9 mouse cellular contexts compared by ENCODE assay signal in the genomic region with DNA sequence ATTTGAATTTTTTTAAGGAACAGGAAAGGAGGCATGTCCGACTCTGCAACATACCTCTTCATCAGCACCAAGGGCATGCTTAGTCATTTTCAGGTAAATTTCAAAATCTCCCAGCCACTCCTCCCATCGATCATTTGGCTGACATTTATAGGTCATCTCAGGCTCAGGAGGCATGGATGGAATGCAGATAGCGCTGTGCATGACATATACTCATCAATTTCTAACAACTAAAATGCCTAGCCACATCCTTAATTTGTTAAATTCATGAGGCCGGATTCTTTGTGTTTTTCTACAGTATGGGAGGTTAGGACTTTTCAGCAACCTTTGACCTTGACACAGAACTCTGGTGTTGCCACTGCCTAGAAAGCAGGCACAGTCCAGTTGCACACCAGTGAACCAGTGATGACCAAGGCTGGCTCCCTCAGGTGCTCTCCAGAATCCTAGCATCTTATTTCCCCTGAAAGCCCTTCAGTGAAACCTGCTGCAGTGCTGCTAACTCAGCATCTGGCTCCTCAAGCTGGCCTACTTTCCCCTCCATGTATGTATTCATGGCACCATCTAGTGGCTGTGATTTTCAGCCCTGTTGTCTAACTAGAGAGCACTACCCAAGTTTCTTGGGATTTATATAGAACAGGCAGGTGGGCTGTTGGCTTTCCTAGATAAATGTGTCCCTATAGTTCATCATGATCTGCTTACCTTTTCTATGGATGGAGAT. TPM values are rescaled to one million over a fixed set of nuclear protein-coding genes. Genes with fewer than 3 reads are reported as not detected.
DNase-seq lines count a peak whose midpoint lies in the region; ATAC-seq and TF ChIP-seq lines count a peak whose summit lies in the region.
"Had no signal": no experiment of that assay in that cellular context is flagged by ENCODE, and none has a peak within 500 bp of the region (broad histone marks: within the 10 kb centered on the region; RNA-seq: fewer than 3 reads in every experiment).

No protein-coding gene starts in this region.

- no peak overlapping the region for H3K4me2 ChIP-seq in lung, postnatal 0 days (replicated peaks; ENCODE audit: low read depth, low read length)
- no peak overlapping the region for H3K4me2 ChIP-seq in forebrain, embryonic 16.5 days (ENCODE audit: low read length)
- no peak overlapping the region for H3K4me2 ChIP-seq in stomach, postnatal 0 days (replicated peaks; ENCODE audit: low read depth)
- H3K4me2 ChIP-seq: stomach, embryonic 15.5 days had no signal

- no peak overlapping the region for H3K4me3 ChIP-seq in lung, postnatal 0 days (ENCODE audit: low read depth, low read length)
- no peak overlapping the region for H3K4me3 ChIP-seq in forebrain, embryonic 16.5 days (replicated peaks; ENCODE audit: low read length)
- H3K4me3 ChIP-seq in stomach, postnatal 0 days (ENCODE audit: low read depth, low read length) = no peak overlapping the region
- H3K4me3 ChIP-seq: stomach, embryonic 15.5 days had no signal

- peak; percentile 51 for TF ChIP-seq CTCF in lung, postnatal 0 days (IDR thresholded peaks at IDR 0.05)
- TF ChIP-seq CTCF in stomach, postnatal 0 days (IDR thresholded peaks at IDR 0.05; ENCODE audit: low read depth) = peak; percentile 81

- H3K9ac ChIP-seq in lung, postnatal 0 days (replicated peaks; ENCODE audit: low read depth) = no peak overlapping the region
- H3K9ac ChIP-seq in forebrain, embryonic 16.5 days (replicated peaks; ENCODE audit: low read depth, low read length) = no peak overlapping the region
- H3K9ac ChIP-seq in stomach, postnatal 0 days (ENCODE audit: low read length) = no peak overlapping the region
- H3K9ac ChIP-seq: stomach, embryonic 15.5 days had no signal

- no peak overlapping the region for H3K27ac ChIP-seq in lung, postnatal 0 days (ENCODE audit: low read length)
- H3K27ac ChIP-seq in forebrain, embryonic 16.5 days (ENCODE audit: low read length) = no peak overlapping the region
- H3K27ac ChIP-seq in stomach, postnatal 0 days (replicated peaks) = no peak overlapping the region
- H3K27ac ChIP-seq: stomach, embryonic 15.5 days had no signal

- no peaks in the 10 kb centered on the region for H3K27me3 ChIP-seq in lung, postnatal 0 days (replicated peaks; ENCODE audit: insufficient read depth, low read length)
- H3K27me3 ChIP-seq in forebrain, embryonic 16.5 days (replicated peaks; ENCODE audit: control insufficient read depth, insufficient read depth, low read length) = no peaks in the 10 kb centered on the region
- H3K27me3 ChIP-seq in stomach, postnatal 0 days (ENCODE audit: control insufficient read depth, insufficient read depth, low read length) = no peaks in the 10 kb centered on the region
- H3K27me3 ChIP-seq: stomach, embryonic 15.5 days had no signal

- ATAC-seq in lung, postnatal 0 days = no peak
- peak; percentile 90 for ATAC-seq in forebrain, embryonic 16.5 days
- ATAC-seq in stomach, postnatal 0 days (ENCODE audit: low FRiP score, low TSS enrichment) = no peak
- no peak for ATAC-seq in megakaryocyte-erythroid progenitor cell, adult 5-6 weeks (replicated peaks; ENCODE audit: low FRiP score, low TSS enrichment, poor library complexity, severe bottlenecking)

- no peak for TF ChIP-seq EP300 in lung, postnatal 0 days (IDR thresholded peaks at IDR 0.05)
- no peak for TF ChIP-seq EP300 in stomach, postnatal 0 days (optimal IDR thresholded peaks at IDR 0.05)

- DNase-seq in lung, postnatal 0 days (ENCODE audit: low spot score) = peak; percentile 29
- DNase-seq in lung, adult 18-20 months = no peak
- DNase-seq in cerebellum, adult 11 months = peak; percentile 6
- DNase-seq in kidney, postnatal 10 days = peak; percentile 62
- peak; percentile 52 for DNase-seq in mesoderm, embryonic 11.5 days (ENCODE audit: low read depth, low spot score)
- peak; percentile 18 for DNase-seq in stomach, postnatal 0 days (ENCODE audit: low spot score)

- H3K36me3 ChIP-seq in lung, postnatal 0 days (ENCODE audit: insufficient read depth, low read length) = no peaks in the 10 kb centered on the region
- no peaks in the 10 kb centered on the region for H3K36me3 ChIP-seq in forebrain, embryonic 16.5 days (ENCODE audit: control insufficient read depth, insufficient read depth)
- H3K36me3 ChIP-seq in stomach, postnatal 0 days (ENCODE audit: control insufficient read depth, insufficient read depth, low read length) = no peaks in the 10 kb centered on the region
- H3K36me3 ChIP-seq: stomach, embryonic 15.5 days had no signal

- H3K9me3 ChIP-seq in lung, postnatal 0 days (ENCODE audit: low read length) = no peaks in the 10 kb centered on the region
- no peaks in the 10 kb centered on the region for H3K9me3 ChIP-seq in forebrain, embryonic 16.5 days (ENCODE audit: control insufficient read depth, low read length)
- H3K9me3 ChIP-seq in stomach, postnatal 0 days (ENCODE audit: control insufficient read depth, low read length) = no peaks in the 10 kb centered on the region
- H3K9me3 ChIP-seq: stomach, embryonic 15.5 days had no signal

- 67% methylated on average over 4 of the region's 4 CpGs for WGBS in lung, postnatal 0 days
- WGBS in forebrain, embryonic 16.5 days = 87% methylated on average over 4 of the region's 4 CpGs
- 67% methylated on average over 4 of the region's 4 CpGs for WGBS in stomach, postnatal 0 days

- no peaks in the 10 kb centered on the region for H3K4me1 ChIP-seq in lung, postnatal 0 days (ENCODE audit: insufficient read depth, low read depth, low read length)
- no peaks in the 10 kb centered on the region for H3K4me1 ChIP-seq in forebrain, embryonic 16.5 days (replicated peaks; ENCODE audit: control insufficient read depth, insufficient read depth, low read length)
- no peaks in the 10 kb centered on the region for H3K4me1 ChIP-seq in stomach, postnatal 0 days (replicated peaks; ENCODE audit: control insufficient read depth, insufficient read depth)
- H3K4me1 ChIP-seq: stomach, embryonic 15.5 days had no signal

RNA-seq across cellular contexts. Expression of a gene that starts 35.9 kb away (rescaled TPM):
- not detected in 2 replicates for polyA plus RNA-seq in lung, postnatal 0 days (2015; fragmentation: Nextera tagmentation; extraction: Ambion mirVana)
- polyA plus RNA-seq in forebrain, embryonic 16.5 days (2015; fragmentation: Nextera tagmentation; extraction: Ambion mirVana) = 28.7 and 42.1 TPM in 2 replicates
- polyA plus RNA-seq in stomach, postnatal 0 days (2015; fragmentation: Nextera tagmentation; extraction: Ambion mirVana) = 0.06 and 0.07 TPM in 2 replicates
- not detected in 2 replicates for total RNA-seq in megakaryocyte-erythroid progenitor cell, adult 5-6 weeks (2014; fragmentation: Nextera tagmentation)
- total RNA-seq in megakaryocyte-erythroid progenitor cell, adult 5-6 weeks (2017) = not detected in 2 replicates

RNA-seq across cellular contexts. Expression of a gene that starts 54.5 kb away (rescaled TPM):
- polyA plus RNA-seq in lung, postnatal 0 days (2015; fragmentation: Nextera tagmentation; extraction: Ambion mirVana) = 0.02 and 0.06 TPM in 2 replicates
- polyA plus RNA-seq in forebrain, embryonic 16.5 days (2015; fragmentation: Nextera tagmentation; extraction: Ambion mirVana) = 43.6 and 52.6 TPM in 2 replicates
- 0.80 and 1.0 TPM in 2 replicates for polyA plus RNA-seq in stomach, postnatal 0 days (2015; fragmentation: Nextera tagmentation; extraction: Ambion mirVana)
- total RNA-seq in megakaryocyte-erythroid progenitor cell, adult 5-6 weeks (2014; fragmentation: Nextera tagmentation) = not detected in 2 replicates
- total RNA-seq in megakaryocyte-erythroid progenitor cell, adult 5-6 weeks (2017) = not detected in 2 replicates

Comparison
In these comparisons a context has a peak if more than half of its experiments do, and no peak if none do; other contexts are left out.
1. DNase-seq: peak in lung, postnatal 0 days (single experiment), cerebellum, adult 11 months (single experiment), kidney, postnatal 10 days (single experiment), mesoderm, embryonic 11.5 days (single experiment) and stomach, postnatal 0 days (single experiment); none in lung, adult 18-20 months (0 of 2).
2. RNA of a gene that starts 35.9 kb away (polyA plus RNA-seq): 28.7 to 42.1 TPM in forebrain, embryonic 16.5 days; 0.06 to 0.07 TPM in stomach, postnatal 0 days and not detected in lung, postnatal 0 days; every median in the first group is over 10 times any median in the second.
3. RNA of a gene that starts 54.5 kb away (polyA plus RNA-seq): 43.6 to 52.6 TPM in forebrain, embryonic 16.5 days; 0.80 to 1.0 TPM in stomach, postnatal 0 days and 0.02 to 0.06 TPM in lung, postnatal 0 days; every median in the first group is over 10 times any median in the second.